Mouse (Mus musculus): ENCODE results near the gene D7Ertd443e. TPM values are rescaled to one million over a fixed set of nuclear protein-coding genes. Genes with fewer than 3 reads are reported as not detected.

Gene D7Ertd443e
- total and polyA plus RNA-seq, 3 experiments, result not detected

- H3K4me3 ChIP-seq (replicated peaks in 1 of 3; ENCODE audit: low read depth in 2 of 3, low read length in 2 of 3, poor library complexity in 1 of 3), result no peak overlapping the region
- TF ChIP-seq ZC3H11A (IDR thresholded peaks at IDR 0.05; ENCODE audit: low read depth, low read length) (no peak), SIN3A (IDR thresholded peaks at IDR 0.05; ENCODE audit: low read length) (no peak), CTCF (conservative IDR thresholded peaks at IDR 0.05 in 1 of 2, IDR thresholded peaks at IDR 0.05 in 1 of 2; ENCODE audit: low read depth in 2 of 2, low read length in 2 of 2) (no peak), UBTF (IDR thresholded peaks at IDR 0.05; ENCODE audit: low read depth, low read length) (no peak), ELF1 (IDR thresholded peaks at IDR 0.05; ENCODE audit: low read depth, low read length) (no peak), RCOR1 (conservative IDR thresholded peaks at IDR 0.05; ENCODE audit: low read depth, low read length) (no peak), CHD2 (IDR thresholded peaks at IDR 0.05; ENCODE audit: low read length) (no peak), MAFK (IDR thresholded peaks at IDR 0.05; ENCODE audit: insufficient replicate concordance, low read length) (no peak), NELFE (IDR thresholded peaks at IDR 0.05; ENCODE audit: low read depth, low read length) (no peak), EP300 (IDR thresholded peaks at IDR 0.05; ENCODE audit: low read length) (no peak), ETS1 (conservative IDR thresholded peaks at IDR 0.05; ENCODE audit: low read depth, low read length) (no peak), ZKSCAN1 (IDR thresholded peaks at IDR 0.05; ENCODE audit: borderline replicate concordance, low read depth, low read length) (no peak), SMC3 (IDR thresholded peaks at IDR 0.05; ENCODE audit: low read depth, low read length) (no peak), JUN (IDR thresholded peaks at IDR 0.05; ENCODE audit: insufficient read depth, low read depth, low read length) (no peak)
- H3K9ac ChIP-seq (ENCODE audit: insufficient read depth, low read depth), result no peak overlapping the region
- no peak overlapping the region for H3K27ac ChIP-seq (ENCODE audit: insufficient read depth, low read depth)
- peaks cover 23% of the 10 kb centered on the region for H3K9me3 ChIP-seq (replicated peaks; ENCODE audit: low read length)
- no peak for DNase-seq (ENCODE audit: extremely low read depth)
- in situ Hi-C loops (cut with MboI; ENCODE audit: low pct_ligation_motif_present, low pct_unique_long_range_greater_than_20kb, low sequenced_read_pairs) (no loop called here), dilution Hi-C loops (cut with MboI; ENCODE audit: extremely low pct_ligation_motif_present, extremely low pct_unique_long_range_greater_than_20kb, low sequenced_read_pairs) (no loop called here)
- no peaks in the 10 kb centered on the region for H3K79me2 ChIP-seq (replicated peaks; ENCODE audit: control insufficient read depth, extremely low read depth, insufficient read depth, poor library complexity, severe bottlenecking)
- H3K27me3 ChIP-seq (replicated peaks), result no peaks in the 10 kb centered on the region
- H3K36me3 ChIP-seq (replicated peaks in 1 of 2; ENCODE audit: control insufficient read depth in 1 of 2, insufficient read depth in 1 of 2, low read length in 1 of 2), result no peaks in the 10 kb centered on the region
- H3K4me2 ChIP-seq (ENCODE audit: insufficient read depth, low read depth, poor library complexity, severe bottlenecking), result no peak overlapping the region
- no peaks in the 10 kb centered on the region for H3K4me1 ChIP-seq (ENCODE audit: control insufficient read depth in 1 of 2, insufficient read depth in 2 of 2)
Measured at GRCm38 (mm10) chr7:134335951-134336350, 49.5 kb downstream of the D7Ertd443e start.

GRCm38 (mm10) chr7:134320979-134321378, 64.5 kb downstream of the D7Ertd443e start:
- Histone ChIP-seq H3K4me3 (replicated peaks in 1 of 3; ENCODE audit: low read depth in 2 of 3, low read length in 2 of 3, poor library complexity in 1 of 3) (no peak overlapping the region), H3K4me1 (ENCODE audit: control insufficient read depth in 1 of 2, insufficient read depth in 2 of 2) (no peaks in the 10 kb centered on the region), H3K4me2 (ENCODE audit: insufficient read depth, low read depth, poor library complexity, severe bottlenecking) (no peak overlapping the region), H3K9ac (ENCODE audit: insufficient read depth, low read depth) (no peak overlapping the region), H3K27me3 (replicated peaks) (no peaks in the 10 kb centered on the region), H3K36me3 (replicated peaks in 1 of 2; ENCODE audit: control insufficient read depth in 1 of 2, insufficient read depth in 1 of 2, low read length in 1 of 2) (no peaks in the 10 kb centered on the region), H3K27ac (ENCODE audit: insufficient read depth, low read depth) (no peak overlapping the region), H3K79me2 (replicated peaks; ENCODE audit: control insufficient read depth, extremely low read depth, insufficient read depth, poor library complexity, severe bottlenecking) (no peaks in the 10 kb centered on the region), H3K9me3 (replicated peaks; ENCODE audit: low read length) (peaks cover 64% of the 10 kb centered on the region)
- dilution Hi-C loops (cut with MboI; ENCODE audit: extremely low pct_ligation_motif_present, extremely low pct_unique_long_range_greater_than_20kb, low sequenced_read_pairs) (no loop called here), in situ Hi-C loops (cut with MboI; ENCODE audit: low pct_ligation_motif_present, low pct_unique_long_range_greater_than_20kb, low sequenced_read_pairs) (no loop called here)
- DNase-seq (ENCODE audit: extremely low read depth), result no peak
- TF ChIP-seq ETS1 (conservative IDR thresholded peaks at IDR 0.05; ENCODE audit: low read depth, low read length) (no peak), PAX5 (IDR thresholded peaks at IDR 0.05; ENCODE audit: low read length) (no peak), USF1 (IDR thresholded peaks at IDR 0.05; ENCODE audit: low read depth, low read length) (no peak), JUN (IDR thresholded peaks at IDR 0.05; ENCODE audit: insufficient read depth, low read depth, low read length) (no peak)

All from CH12.LX (cell line).